Mouse (Mus musculus) natural killer cell, adult 2 months (primary cell): Measurements from ENCODE around the gene Eps8l3.

ENCODE experiments used
- DNase-seq, 2 experiments: peaks; one replicate each; pipeline ENCODE4 v3.0.0; 2022; ENCODE audit warnings: low spot score in 2 of 2

Gene Eps8l3

GRCm38 (mm10) chr3:107895720-107896569 lies 18.9 kb downstream of the Eps8l3 start, which contains the start of gene Gstm5:
TSS of gene Gstm5 (plus strand) at chr3:107895821.
- peak in 1 of 2 experiments; percentile 9 for DNase-seq

GRCm38 (mm10) chr3:107898691-107899090 lies 21.7 kb downstream of the Eps8l3 start:
- no peak for DNase-seq

GRCm38 (mm10) chr3:107900955-107901673 lies 24.1 kb downstream of the Eps8l3 start:
- DNase-seq, result no peak

- no peak for DNase-seq
These were observed 28.9 kb downstream of the Eps8l3 start for GRCm38 (mm10) chr3:107905942-107906341.

GRCm38 (mm10) chr3:107916674-107917073 lies 39.6 kb downstream of the Eps8l3 start:
- DNase-seq, result no peak

GRCm38 (mm10) chr3:107917097-107917496 lies 40.1 kb downstream of the Eps8l3 start:
- peak in 1 of 2 experiments; percentile 6 for DNase-seq

GRCm38 (mm10) chr3:107917783-107918408 lies 40.9 kb downstream of the Eps8l3 start:
- DNase-seq, result peak; percentile 33 to 45

- DNase-seq, result no peak
These were observed 43.3 kb downstream of the Eps8l3 start for GRCm38 (mm10) chr3:107920348-107920747.

GRCm38 (mm10) chr3:107925335-107925734 lies 48.3 kb downstream of the Eps8l3 start:
- DNase-seq, result no peak

GRCm38 (mm10) chr3:107927841-107928240 lies 50.8 kb downstream of the Eps8l3 start:
- DNase-seq, result no peak

- DNase-seq, result no peak
These were observed 51.7 kb downstream of the Eps8l3 start for GRCm38 (mm10) chr3:107928691-107929090.

GRCm38 (mm10) chr3:107929243-107929642 lies 52.2 kb downstream of the Eps8l3 start:
- no peak for DNase-seq

GRCm38 (mm10) chr3:107929731-107930130 lies 52.7 kb downstream of the Eps8l3 start:
- no peak for DNase-seq

- DNase-seq, result no peak
These were observed 54.1 kb downstream of the Eps8l3 start for GRCm38 (mm10) chr3:107931134-107931533.

- peak; percentile 84 to 85 for DNase-seq
These were observed 54.6 kb downstream of the Eps8l3 start, which contains the start of gene Gstm7 for GRCm38 (mm10) chr3:107931670-107932069. TSS of gene Gstm7 (minus strand) at chr3:107931817.

- DNase-seq, result no peak
These were observed 55.1 kb downstream of the Eps8l3 start for GRCm38 (mm10) chr3:107932128-107932527.

GRCm38 (mm10) chr3:107935268-107935667 lies 58.2 kb downstream of the Eps8l3 start:
- no peak for DNase-seq

GRCm38 (mm10) chr3:107935888-107936287 lies 58.9 kb downstream of the Eps8l3 start:
- no peak for DNase-seq

GRCm38 (mm10) chr3:107939403-107939802 lies 62.4 kb downstream of the Eps8l3 start:
- DNase-seq, result peak; percentile 41 to 48

GRCm38 (mm10) chr3:107939830-107940229 lies 62.8 kb downstream of the Eps8l3 start:
- DNase-seq, result no peak

- DNase-seq, result no peak
These were observed 63.5 kb downstream of the Eps8l3 start for GRCm38 (mm10) chr3:107940524-107940923.

GRCm38 (mm10) chr3:107941261-107941660 lies 64.2 kb downstream of the Eps8l3 start:
- no peak for DNase-seq
